Mouse (Mus musculus) erythroblast, adult 5-6 weeks (primary cell): ENCODE measurements around the gene Suclg2. TPM values are rescaled to one million over a fixed set of nuclear protein-coding genes. Genes with fewer than 3 reads are reported as not detected.
"Not testable (repeated sequence)": the region's sequence is repeated elsewhere in the genome, so short reads cannot be mapped to it uniquely, and the experiment has no call there.

Experiments
- ATAC-seq: replicated peaks from 2 replicates; pipeline ENCODE4 v1.8.0; 2016; ENCODE audit warnings: moderate number of reproducible peaks, mild to moderate bottlenecking, moderate TSS enrichment, inconsistent platforms; ENCODE audit not compliant: poor library complexity, low FRiP score, severe bottlenecking
- total RNA-seq, 2 experiments: library from RNA; stranded (forward) in 1 of 2; stranded (reverse) in 1 of 2; fragments of 150-400 nt in 1 of 2; fragments of 200-764, 138-1000 nt in 1 of 2; gene quantifications; 2 replicates each; pipeline versions ENCODE4 v1.2.3 to v1.2.4; 2015 to 2017; ENCODE audit warnings: low replicate concordance in 2 of 2

Suclg2 gene
- total RNA-seq, 2 experiments from 2014 or later = 8.1 to 13.8 TPM

- ATAC-seq = no peak
Observed at GRCm38 (mm10) chr6:95637416-95637815, 81.2 kb downstream of the Suclg2 start.

DNA sequence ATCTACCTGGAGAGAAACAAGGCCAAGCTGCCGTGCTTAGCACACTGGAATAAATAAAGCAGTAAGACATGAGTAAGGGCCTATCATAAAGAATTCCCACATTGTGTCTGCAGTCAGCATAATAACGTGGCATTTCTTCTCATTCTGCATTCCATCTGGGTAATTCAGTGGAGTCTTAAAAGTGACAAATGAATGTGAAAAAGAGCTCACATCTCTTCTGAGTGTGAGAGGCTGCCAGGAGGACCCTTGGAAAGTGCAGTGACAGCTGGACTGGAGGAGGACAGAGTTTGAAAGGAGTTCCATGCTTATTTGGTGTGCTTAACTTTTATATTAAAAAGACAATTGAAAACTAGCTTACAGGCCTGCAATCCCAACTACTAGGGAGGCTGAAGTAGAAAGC lies 83.2 kb downstream of the Suclg2 start:
- no peak for ATAC-seq

- no peak for ATAC-seq
Observed at GRCm38 (mm10) chr6:95629071-95629470, 89.5 kb downstream of the Suclg2 start.

DNA sequence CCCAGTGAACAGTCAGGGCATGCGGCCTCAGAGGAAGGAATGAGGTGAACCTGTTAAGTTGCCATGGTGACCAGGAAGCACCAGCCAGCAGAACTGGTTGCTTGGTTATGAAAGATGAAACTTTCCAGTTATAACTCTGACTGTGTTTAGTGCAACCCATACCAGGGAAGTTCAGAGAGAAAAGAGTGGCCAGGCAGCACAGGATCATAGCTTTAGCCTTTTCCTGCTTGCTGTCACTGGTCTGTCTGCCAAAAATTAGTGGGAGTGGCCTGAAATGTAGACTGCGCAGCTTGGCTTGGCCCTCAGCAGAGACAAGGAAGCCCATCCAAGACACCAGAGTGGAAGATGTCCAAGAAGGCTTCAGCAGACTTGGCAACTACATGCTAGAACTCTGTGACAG lies 96.8 kb downstream of the Suclg2 start:
- ATAC-seq = no peak

GRCm38 (mm10) chr6:95620804-95621203 lies 97.8 kb downstream of the Suclg2 start:
- ATAC-seq = no peak

DNA sequence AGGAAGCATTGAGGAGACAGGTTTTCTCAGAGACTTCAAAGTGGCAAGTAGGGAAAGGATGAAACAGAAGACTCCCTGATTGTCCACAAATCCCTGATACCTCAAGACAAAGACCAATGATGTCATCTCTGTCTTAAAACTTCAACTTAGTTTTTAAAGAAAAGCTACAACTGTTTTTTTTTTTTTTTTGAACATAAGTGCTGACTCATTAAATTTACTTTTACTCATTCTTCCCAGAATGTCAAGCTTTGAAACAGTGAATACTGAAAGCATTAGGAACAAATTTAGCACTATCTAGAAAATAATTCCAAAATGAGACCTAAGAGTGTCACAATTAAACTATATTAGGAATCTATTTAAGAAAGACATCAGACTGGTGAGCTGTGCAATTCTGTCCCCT lies 98.8 kb downstream of the Suclg2 start:
- ATAC-seq = no peak

- no peak for ATAC-seq
Observed at GRCm38 (mm10) chr6:95618434-95618833, 100.2 kb downstream of the Suclg2 start.

- no peak for ATAC-seq
Observed at GRCm38 (mm10) chr6:95613228-95613627, 105.4 kb downstream of the Suclg2 start.

- no peak for ATAC-seq
Observed at GRCm38 (mm10) chr6:95612412-95613022, 106.1 kb downstream of the Suclg2 start.

DNA sequence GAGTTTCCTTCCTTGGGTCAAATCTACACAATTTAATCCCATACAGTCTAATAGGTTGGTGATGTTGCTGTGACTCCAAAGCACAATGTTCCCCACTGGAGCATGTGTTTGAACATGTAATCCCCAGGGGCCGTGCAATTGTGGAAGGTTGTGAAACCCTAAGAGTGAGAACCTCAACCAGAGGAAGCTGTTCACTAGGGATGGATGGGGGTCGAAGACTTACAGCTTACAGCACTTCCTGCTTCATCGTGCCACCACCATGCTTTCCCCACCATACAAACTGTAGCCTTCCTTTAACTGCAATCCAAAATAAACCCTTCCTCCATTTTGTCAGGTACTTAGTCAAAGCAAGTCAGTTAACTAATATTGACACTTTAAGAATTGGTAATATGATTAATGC lies 107.5 kb downstream of the Suclg2 start:
- ATAC-seq = no peak

- no peak for ATAC-seq
Observed at GRCm38 (mm10) chr6:95608123-95608522, 110.5 kb downstream of the Suclg2 start.

GRCm38 (mm10) chr6:95600731-95601130 lies 117.9 kb downstream of the Suclg2 start:
- not testable (repeated sequence) for ATAC-seq

DNA sequence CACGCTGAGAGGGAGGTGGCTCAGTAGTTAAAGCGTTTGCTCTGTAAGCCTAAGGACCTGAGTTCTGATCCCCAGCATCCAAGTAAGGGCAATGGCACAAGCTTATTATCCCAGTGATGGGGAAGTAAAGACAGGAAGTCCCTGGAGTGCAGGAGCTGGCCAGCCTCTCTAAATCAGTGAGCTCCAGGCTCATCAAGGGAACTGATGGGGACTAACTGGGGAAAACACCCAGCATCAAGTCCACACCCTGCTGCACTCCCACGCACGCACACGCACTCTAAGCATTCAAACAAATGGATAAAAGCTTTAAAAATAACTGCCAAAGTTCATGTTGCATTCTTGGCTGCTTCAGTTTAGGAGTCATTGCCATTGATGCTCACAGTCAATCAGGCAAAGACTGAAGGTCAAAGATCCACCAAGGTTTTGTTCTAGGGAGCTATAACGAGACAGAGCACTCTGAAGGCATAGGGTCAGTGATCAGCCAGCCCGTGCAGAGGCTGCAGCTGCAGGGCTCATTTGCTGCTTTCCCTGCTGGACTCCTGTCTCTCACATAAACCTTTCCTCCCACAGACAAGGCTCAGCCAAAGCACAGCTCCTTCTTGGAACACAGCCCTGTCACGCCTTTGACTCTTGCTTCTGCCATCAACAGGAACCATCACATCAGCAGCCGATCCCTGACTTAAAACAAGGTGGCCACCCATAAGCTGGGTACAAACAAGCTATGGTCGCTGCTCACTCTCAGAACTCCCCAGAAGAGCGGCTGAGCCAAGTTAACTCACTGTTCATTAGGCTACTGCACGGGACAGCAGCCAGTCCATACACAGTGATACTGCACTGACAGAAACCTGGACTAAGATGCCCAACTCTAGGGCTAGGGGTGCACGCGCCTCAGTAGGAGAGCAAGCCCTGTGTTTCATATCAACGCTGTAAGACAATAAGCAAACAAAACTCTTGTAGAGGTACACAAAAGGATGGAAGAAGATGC lies 121.5 kb downstream of the Suclg2 start:
- ATAC-seq = no peak

GRCm38 (mm10) chr6:95595852-95596251 lies 122.7 kb downstream of the Suclg2 start:
- no peak for ATAC-seq

DNA sequence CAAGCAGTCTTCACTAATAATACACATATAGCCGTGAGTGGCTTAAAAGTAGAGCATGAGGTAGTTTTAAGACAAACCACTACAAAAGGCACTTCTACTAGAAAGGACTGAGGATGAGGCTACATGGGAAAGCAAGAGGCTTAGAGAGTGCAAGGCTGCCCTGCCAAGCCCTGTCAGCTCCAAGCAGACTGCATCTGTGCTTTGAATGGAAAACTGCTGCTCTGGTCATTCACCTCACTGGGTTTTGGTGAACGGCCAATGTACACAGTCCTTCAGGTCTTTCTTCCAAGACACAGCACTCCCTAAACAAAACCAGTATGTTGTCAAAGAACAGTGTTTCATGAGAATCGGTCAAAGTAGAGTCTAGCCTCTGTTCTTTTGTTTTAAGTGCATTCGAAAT lies 124.4 kb downstream of the Suclg2 start:
- no peak for ATAC-seq

GRCm38 (mm10) chr6:95592396-95592795 lies 126.2 kb downstream of the Suclg2 start:
- no peak for ATAC-seq

DNA sequence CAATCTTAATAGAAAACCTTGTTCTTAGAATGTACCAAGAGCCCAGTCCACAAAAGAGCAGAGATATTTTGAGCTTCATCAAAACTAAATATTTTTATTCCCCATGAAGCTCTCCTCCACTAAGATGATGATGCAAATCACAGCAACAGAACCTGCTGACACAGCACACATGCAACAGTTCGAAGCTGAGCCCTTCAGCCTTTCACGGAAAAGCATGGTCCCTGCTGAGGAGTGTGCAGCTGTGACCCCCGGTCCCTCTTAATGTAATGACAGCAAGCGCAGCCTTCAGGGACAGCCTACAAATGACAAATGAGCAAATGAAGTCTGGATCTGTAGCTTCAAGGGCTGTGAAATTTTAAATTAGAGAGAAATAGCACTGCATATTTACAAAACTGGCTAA lies 128.1 kb downstream of the Suclg2 start:
- no peak for ATAC-seq

DNA sequence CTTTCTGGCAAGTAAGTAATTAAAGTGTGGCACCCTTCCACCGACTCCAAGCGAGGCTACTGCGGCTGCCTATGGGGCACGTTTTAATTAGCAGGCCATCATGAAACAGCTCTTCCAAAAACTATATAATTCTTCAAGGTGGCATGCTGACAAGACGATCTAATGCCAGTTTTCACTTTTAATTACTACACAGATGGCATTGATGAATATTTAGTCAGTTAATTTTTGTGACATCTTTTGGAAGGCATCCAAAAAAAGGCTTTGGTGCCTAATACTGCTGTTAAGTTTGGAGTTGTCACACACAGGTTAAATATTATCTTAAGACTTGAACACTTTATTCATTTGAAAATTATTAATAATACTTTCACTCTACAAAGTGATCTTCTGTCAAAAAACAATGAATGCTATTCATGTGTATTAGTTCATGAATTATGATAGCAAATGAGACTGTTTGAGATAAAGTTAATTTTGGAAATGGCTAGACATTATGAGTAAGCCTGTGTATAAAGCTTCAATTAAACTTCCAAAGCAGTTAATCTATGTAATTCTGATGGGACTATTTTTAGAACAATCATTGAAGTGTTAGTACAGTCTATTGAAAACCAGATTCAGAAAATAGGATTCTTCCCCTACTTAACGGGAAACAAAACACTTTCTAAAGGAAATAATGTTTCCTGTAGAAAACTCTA lies 131.3 kb downstream of the Suclg2 start:
- ATAC-seq = no peak

DNA sequence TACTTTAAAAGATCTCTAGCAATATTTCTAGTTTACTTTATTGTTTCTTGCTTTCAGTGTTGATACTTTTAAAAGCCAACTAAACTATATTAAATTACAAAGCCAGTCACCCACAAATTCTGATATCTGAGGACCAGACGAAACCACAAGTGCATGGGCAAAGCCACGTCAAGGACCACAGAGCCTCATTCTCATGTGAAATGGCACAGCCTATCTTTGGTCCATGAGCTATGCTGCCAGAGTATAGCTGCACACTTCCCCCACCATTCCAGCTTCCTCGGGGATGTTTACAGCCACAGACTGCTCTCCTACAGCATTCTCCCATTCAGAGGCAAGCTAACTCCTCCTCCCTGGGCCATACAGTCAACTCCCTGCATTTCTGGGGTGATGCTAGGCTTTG lies 136.7 kb downstream of the Suclg2 start:
- no peak for ATAC-seq

DNA sequence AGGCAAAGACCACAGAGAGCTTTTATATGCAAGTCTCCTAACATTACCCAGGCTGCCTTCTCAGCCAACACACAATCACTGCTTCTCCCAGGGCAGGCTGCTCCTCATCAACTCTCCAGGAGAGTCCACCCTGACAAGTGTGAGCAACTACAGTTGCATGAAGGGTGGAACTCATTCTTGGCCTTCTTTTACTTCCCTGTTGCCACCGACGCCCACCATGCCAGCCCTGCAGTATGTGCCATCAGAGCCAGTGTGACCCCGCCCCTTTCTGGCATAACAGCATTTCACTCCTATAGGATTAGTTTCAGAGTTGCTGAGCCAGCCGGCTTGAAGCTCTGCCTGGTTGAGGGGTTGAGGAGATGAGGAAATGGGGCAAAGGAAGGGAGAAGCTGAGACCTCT lies 138.8 kb downstream of the Suclg2 start:
- ATAC-seq = no peak

GRCm38 (mm10) chr6:95575531-95575930 lies 143.1 kb downstream of the Suclg2 start:
- no peak for ATAC-seq
